Mouse (Mus musculus): ENCODE data around the gene Gpnmb.

- TF ChIP-seq EP300 (IDR thresholded peaks at IDR 0.05; ENCODE audit: low read depth) (no peak), CTCF (IDR thresholded peaks at IDR 0.05; ENCODE audit: low read depth) (no peak)
Observed at GRCm38 (mm10) chr6:49077894-49078293, 41.5 kb downstream of the Gpnmb start.

Measured in heart, postnatal 0 days (tissue).